Mouse (Mus musculus): ENCODE measurements at regions not wholly inside any gene's neighbourhood (a gene's known extent, or its start where the extent isn't known, plus 50 kb on each side); places are given as distances from the start of the nearest gene placed in this dataset.
A peak's percentile ranks its signal among the peaks of the same experiment; 100 is the strongest.

- DNase-seq (ENCODE audit: low spot score in 2 of 2), result no peak
Measured at GRCm38 (mm10) chr17:88910144-88910543, 118.4 kb upstream of the Lhcgr start.

DNA sequence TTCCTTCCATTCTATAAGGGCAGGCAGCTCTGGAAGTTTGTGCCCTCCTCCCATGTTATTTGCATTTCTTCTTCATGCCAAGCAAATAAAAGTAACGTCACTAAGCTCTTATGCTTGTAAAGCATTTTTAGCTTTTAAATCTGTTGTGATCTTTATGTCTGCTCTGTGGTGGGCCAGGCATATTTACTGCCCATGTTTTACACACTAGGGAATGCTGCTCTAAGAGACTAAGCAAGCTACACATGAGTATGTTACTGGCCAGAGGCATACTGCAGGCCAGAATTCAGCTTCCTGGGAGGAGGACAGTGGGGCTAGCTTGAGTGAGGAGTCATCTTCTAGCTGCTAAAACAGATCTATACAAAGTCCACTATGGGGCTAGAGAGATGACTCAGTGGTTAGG lies 110.0 kb upstream of the Lhcgr start:
- no peak for DNase-seq (ENCODE audit: low spot score in 2 of 2)

DNA sequence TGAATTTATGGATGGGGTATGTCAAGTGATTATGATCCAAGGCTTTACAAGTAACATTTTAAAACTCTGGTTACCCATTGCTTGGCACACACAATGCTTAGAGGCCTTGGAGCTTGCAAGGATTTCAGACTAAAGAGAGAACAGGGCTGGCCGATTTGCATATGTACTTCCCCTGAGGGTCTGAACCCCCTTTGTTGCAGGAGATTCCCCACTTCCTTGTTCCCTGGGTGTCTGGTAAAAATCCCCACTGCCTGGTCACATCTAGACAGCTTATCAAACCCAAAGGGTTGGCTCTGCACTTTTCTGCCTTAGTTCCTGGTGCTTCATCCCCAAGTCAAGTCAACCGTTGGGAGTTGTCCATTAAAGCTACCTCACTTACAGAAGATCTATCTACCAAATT lies 109.1 kb upstream of the Lhcgr start:
- no peak for DNase-seq (ENCODE audit: low spot score in 2 of 2)

DNA sequence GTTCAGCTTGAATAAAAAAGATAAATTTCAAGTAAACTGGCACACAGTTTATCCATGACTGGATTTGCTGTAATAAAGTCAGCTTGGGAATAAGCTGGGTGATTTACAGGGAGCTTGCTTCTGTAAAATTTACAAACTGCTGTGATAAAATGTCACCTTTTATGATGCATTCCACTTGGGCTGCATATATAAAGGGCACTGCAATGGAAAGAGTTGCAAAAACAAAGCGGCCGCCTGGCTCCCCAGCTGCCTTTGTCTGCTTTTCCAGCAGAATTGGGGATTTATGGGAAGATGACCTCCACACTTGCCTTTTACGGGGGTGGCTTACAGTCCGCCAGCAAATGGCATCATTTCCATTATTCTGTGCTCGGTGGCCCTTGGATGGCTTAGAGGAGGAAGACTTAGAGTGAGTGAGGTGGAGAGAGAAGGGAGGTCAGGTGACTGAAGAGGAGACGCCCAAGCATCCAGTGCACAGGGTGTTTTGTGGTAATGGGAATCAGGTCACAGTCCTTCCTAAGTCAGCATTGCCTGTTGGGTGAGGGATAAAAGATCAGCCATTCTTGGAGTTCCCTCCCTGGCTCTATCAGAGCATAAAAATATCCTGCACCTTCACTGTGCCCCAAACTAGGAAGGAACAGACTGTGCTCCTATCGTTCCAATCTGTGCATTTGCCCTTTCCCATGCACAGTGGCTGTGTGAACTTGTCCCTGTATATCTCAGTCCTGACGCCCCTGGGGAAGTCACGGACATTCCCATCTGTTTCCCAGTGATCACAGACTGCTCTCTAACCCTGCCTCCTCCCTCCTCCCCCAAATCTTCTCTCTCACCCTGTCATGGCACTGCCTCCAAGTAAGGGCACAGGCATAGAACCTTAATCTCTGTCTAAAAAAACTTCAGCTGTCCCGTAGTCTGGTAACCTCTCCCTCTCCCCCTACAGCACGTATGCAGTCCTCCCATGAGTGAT lies 107.2 kb upstream of the Lhcgr start:
- no peak for DNase-seq (ENCODE audit: low spot score in 2 of 2)

GRCm38 (mm10) chr17:88893451-88893850 lies 101.7 kb upstream of the Lhcgr start:
- DNase-seq (ENCODE audit: low spot score in 2 of 2), result no peak

DNA sequence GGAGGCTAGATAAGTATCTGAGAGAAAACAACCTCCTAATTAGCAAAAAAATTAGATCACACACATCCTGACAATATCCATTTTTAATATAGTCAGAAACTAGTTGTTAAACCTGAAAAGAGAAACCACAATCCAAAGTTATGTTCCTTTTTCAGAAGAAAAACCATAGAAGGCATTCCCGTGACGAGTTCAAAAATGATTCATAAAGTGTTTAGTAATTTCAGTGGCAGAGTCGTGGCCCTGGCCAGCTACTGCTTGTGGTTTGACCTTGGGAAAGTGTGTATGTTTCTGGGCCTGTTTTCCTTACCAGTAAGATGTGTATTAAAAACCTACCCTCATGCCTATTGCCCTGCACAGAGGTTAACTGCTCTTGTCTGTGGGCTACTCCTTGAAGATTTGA lies 93.7 kb upstream of the Lhcgr start:
- no peak for DNase-seq (ENCODE audit: low spot score in 2 of 2)

- no peak for DNase-seq (ENCODE audit: low spot score in 2 of 2)
Measured at GRCm38 (mm10) chr17:88879736-88880135, 87.9 kb upstream of the Lhcgr start.

DNA sequence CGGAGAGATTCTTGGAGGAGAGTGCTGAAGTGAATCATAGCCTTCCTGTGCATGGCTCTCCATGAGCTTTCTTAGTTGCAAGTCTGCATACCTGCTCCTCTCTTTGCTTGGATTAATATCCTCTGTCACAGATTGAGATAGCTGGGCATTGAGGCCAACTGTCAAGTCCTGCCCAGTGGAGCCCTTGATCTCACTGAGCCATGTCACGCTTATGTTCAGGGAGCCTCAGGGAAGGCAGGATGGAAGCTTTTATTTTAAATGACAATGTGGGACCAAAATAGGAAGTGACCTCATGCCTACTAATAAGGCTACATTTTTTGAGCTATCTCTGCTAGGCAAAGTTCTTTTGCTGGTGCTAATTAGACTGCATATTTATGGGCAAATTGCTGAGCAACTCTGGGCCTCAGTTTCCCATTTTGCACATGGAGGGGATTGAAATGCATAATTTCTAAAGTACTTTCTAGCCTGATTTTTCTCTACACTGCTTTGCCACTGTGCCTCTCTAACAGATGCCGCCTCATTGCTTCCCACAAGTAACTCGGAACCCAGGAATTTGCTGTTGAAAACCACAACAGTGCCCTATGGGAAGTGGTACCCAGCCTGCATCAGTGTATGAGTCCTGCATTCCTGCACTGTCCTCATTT lies 78.7 kb upstream of the Lhcgr start:
- DNase-seq (ENCODE audit: low spot score in 2 of 2), result no peak

DNA sequence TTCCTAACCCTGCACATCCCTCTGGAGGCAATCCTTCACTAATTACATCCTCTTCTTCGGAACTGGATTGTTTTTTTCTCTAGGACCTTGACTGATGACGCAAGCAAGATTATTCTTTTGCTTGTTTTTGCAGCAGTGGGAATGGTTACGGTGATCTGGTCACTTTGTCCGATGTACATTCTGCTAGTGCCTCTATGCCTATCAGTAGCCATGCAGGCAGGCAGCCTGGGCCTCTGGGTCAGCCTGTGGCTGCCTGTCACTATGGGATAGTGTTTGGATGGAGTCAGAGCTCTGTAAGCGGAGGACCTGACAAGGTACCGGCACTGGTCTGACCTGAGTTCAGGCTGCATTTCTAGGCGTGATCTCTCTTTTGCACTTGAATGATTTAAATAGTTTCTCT lies 72.8 kb upstream of the Lhcgr start:
- no peak for DNase-seq (ENCODE audit: low spot score in 2 of 2)

- no peak for DNase-seq (ENCODE audit: low spot score in 2 of 2)
Measured at GRCm38 (mm10) chr17:88864214-88864613, 72.4 kb upstream of the Lhcgr start.

DNA sequence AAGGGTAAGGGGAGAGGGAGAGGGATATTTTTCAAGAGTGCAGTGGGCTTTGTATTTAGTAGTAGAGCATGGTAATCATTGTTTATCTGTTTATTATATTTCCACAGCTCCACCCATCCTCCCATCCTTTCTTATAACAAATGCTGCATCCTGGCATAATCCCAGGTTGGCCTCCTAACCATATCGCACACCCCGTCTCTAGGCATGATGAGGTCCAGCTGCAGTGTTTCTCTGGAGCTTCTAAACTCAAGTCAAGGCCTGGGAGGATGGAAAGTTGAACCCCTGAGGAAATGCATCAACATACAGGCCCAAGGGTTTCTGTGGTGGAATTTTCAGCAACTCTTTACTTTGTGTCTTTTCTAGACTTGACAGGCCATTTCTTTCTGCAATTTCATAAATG lies 69.3 kb upstream of the Lhcgr start:
- no peak for DNase-seq (ENCODE audit: low spot score in 2 of 2)

GRCm38 (mm10) chr17:88860576-88860975 lies 68.8 kb upstream of the Lhcgr start:
- no peak for DNase-seq (ENCODE audit: low spot score in 2 of 2)

- peak in 1 of 2 experiments; percentile 14 for DNase-seq (ENCODE audit: low spot score in 2 of 2)
Measured at GRCm38 (mm10) chr17:88858666-88859065, 66.9 kb upstream of the Lhcgr start.

DNA sequence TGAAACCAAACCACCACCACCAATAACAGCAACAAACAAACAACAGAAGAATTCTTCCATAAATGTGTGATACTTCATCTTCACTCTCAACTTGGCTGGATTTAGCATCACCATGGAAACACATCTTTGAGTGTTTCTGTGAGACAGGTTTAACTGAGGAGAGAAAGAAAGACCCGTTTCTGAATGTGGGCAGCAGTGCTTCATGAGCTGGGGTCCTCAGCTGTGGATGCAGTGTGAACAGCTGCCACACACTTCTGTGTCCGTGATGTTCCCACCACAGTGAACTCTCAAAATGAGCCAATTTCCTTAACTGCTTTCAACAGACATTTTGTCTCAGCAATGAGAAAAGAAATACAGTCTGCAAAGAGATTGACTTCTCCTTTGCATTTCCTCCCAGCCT lies 55.5 kb upstream of the Lhcgr start:
- DNase-seq (ENCODE audit: low spot score in 2 of 2), result no peak

- DNase-seq (ENCODE audit: low spot score in 2 of 2), result no peak
Measured at GRCm38 (mm10) chr17:88845278-88845677, 53.5 kb upstream of the Lhcgr start.

All from layer of hippocampus, postnatal 10 days (tissue).